Mouse (Mus musculus): ENCODE measurements around the gene Eva1c.

- TF ChIP-seq CTCF (IDR thresholded peaks at IDR 0.05; ENCODE audit: borderline replicate concordance, extremely low read depth, insufficient read depth, insufficient read length) (no peak), POLR2A (IDR thresholded peaks at IDR 0.05; ENCODE audit: borderline replicate concordance, extremely low read depth, insufficient read depth, insufficient read length, poor library complexity, severe bottlenecking) (no peak)
Observed at GRCm38 (mm10) chr16:90897651-90898050, 71.1 kb downstream of the Eva1c start.

Measured in brain, embryonic 14.5 days (tissue).